Mouse (Mus musculus): ENCODE measurements around the gene Sugct. TPM values are rescaled to one million over a fixed set of nuclear protein-coding genes. Genes with fewer than 3 reads are reported as not detected.

Gene Sugct
- total and polyA plus RNA-seq, 3 experiments = 1.00 to 1.0 (median 1.0) TPM

DNA sequence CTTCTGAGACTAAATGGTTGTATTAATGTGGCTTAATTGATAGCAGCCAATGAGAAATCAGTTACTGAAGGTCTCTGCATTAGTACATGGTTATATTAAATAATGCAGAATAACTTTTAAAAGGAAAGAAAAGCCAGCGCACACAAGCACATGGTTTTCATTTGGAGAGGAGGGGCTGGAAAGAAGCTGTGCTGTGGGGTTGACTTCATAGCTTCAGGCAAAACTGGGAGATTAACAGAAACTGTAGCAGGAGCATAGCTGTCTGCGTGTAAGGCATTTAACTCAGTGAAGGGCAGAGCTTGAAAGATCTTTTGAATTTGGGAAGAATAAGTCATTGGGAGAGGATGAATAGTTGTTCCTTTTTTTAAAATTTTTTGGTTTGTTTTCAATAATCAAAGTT is 668.4 kb downstream of the Sugct start:
- 85% methylated on average over 2 of the region's 2 CpGs for WGBS
- Histone ChIP-seq H3K79me2 (replicated peaks; ENCODE audit: control insufficient read depth, insufficient read depth, low read length) (no peaks in the 10 kb centered on the region), H3K36me3 (ENCODE audit: control insufficient read depth, insufficient read depth, low read length) (no peaks in the 10 kb centered on the region), H3K27me3 (ENCODE audit: control insufficient read depth, insufficient read depth, low read length) (no peaks in the 10 kb centered on the region), H3K27ac (no peak overlapping the region), H3K4me3 (no peak overlapping the region), H3K4me1 (ENCODE audit: control insufficient read depth, insufficient read depth, low read length) (no peaks in the 10 kb centered on the region), H3K9ac (ENCODE audit: low read depth, low read length) (no peak overlapping the region)
- TF ChIP-seq CTCF (IDR thresholded peaks at IDR 0.05) (no peak), POLR2A (IDR thresholded peaks at IDR 0.05; ENCODE audit: insufficient read depth, low read depth, low read length) (no peak), EP300 (IDR thresholded peaks at IDR 0.05; ENCODE audit: insufficient read depth, low read depth, low read length) (no peak)
- DNase-seq = no peak
- intact Hi-C loops (cut with DNase I) = loop anchor here (5.0 kb wide), 1 partner anchor 250 kb away; no protein-coding TSS in a partner anchor

GRCm38 (mm10) chr13:16996464-16996863 is 698.9 kb downstream of the Sugct start:
- 84% methylated on average over 2 of the region's 2 CpGs for WGBS
- H3K27ac ChIP-seq = no peak overlapping the region

GRCm38 (mm10) chr13:16995321-16995720 is 700.0 kb downstream of the Sugct start:
- H3K4me3 ChIP-seq = no peak overlapping the region
- no peaks in the 10 kb centered on the region for H3K4me1 ChIP-seq (ENCODE audit: control insufficient read depth, insufficient read depth, low read length)
- intact Hi-C loops (cut with DNase I) = no loop called here
- no peak for DNase-seq
- H3K79me2 ChIP-seq (replicated peaks; ENCODE audit: control insufficient read depth, insufficient read depth, low read length) = no peaks in the 10 kb centered on the region
- WGBS = 76% methylated on average over 3 of the region's 3 CpGs
- H3K27ac ChIP-seq = no peak overlapping the region
- TF ChIP-seq EP300 (IDR thresholded peaks at IDR 0.05; ENCODE audit: insufficient read depth, low read depth, low read length) (no peak), POLR2A (IDR thresholded peaks at IDR 0.05; ENCODE audit: insufficient read depth, low read depth, low read length) (no peak), CTCF (IDR thresholded peaks at IDR 0.05) (no peak)
- no peak overlapping the region for H3K9ac ChIP-seq (ENCODE audit: low read depth, low read length)
- H3K27me3 ChIP-seq (ENCODE audit: control insufficient read depth, insufficient read depth, low read length) = no peaks in the 10 kb centered on the region
- H3K36me3 ChIP-seq (ENCODE audit: control insufficient read depth, insufficient read depth, low read length) = no peaks in the 10 kb centered on the region

More at GRCm38 (mm10) chr13:16996464-16996863, 698.9 kb downstream of the Sugct start:
- Histone ChIP-seq H3K4me1 (ENCODE audit: control insufficient read depth, insufficient read depth, low read length) (no peaks in the 10 kb centered on the region), H3K27me3 (ENCODE audit: control insufficient read depth, insufficient read depth, low read length) (no peaks in the 10 kb centered on the region), H3K9ac (ENCODE audit: low read depth, low read length) (no peak overlapping the region), H3K36me3 (ENCODE audit: control insufficient read depth, insufficient read depth, low read length) (no peaks in the 10 kb centered on the region), H3K79me2 (replicated peaks; ENCODE audit: control insufficient read depth, insufficient read depth, low read length) (no peaks in the 10 kb centered on the region), H3K4me3 (no peak overlapping the region)
- DNase-seq = no peak
- intact Hi-C loops (cut with DNase I) = no loop called here
- TF ChIP-seq EP300 (IDR thresholded peaks at IDR 0.05; ENCODE audit: insufficient read depth, low read depth, low read length) (no peak), POLR2A (IDR thresholded peaks at IDR 0.05; ENCODE audit: insufficient read depth, low read depth, low read length) (no peak)

DNA sequence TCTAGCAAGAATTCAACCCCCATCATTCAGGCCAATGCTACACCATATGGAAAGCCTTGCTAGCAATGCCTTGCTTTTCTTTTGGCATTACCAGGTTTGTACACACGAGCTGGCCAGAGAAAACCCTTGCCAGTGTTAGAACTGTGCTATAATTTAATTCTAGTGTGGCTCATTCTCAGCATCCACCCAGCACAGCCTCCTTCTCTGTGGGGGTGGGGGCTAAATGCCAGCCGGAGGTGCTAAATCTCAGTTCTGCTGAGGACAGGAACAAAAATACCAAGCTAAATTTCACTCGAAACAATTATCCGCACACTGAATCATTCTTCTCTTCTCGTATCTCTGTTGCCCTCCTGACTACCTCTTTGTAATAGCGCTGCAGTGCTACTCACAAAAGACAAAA is 717.6 kb downstream of the Sugct start:
- no peaks in the 10 kb centered on the region for H3K79me2 ChIP-seq (replicated peaks; ENCODE audit: control insufficient read depth, insufficient read depth, low read length)
- no peaks in the 10 kb centered on the region for H3K36me3 ChIP-seq (ENCODE audit: control insufficient read depth, insufficient read depth, low read length)
- intact Hi-C loops (cut with DNase I) = no loop called here
- TF ChIP-seq CTCF (IDR thresholded peaks at IDR 0.05) (no peak), EP300 (IDR thresholded peaks at IDR 0.05; ENCODE audit: insufficient read depth, low read depth, low read length) (no peak), POLR2A (IDR thresholded peaks at IDR 0.05; ENCODE audit: insufficient read depth, low read depth, low read length) (no peak)
- H3K4me1 ChIP-seq (ENCODE audit: control insufficient read depth, insufficient read depth, low read length) = no peaks in the 10 kb centered on the region
- WGBS = 45% methylated on average over 6 of the region's 6 CpGs
- H3K27ac ChIP-seq = no peak overlapping the region
- no peak overlapping the region for H3K9ac ChIP-seq (ENCODE audit: low read depth, low read length)
- no peaks in the 10 kb centered on the region for H3K27me3 ChIP-seq (ENCODE audit: control insufficient read depth, insufficient read depth, low read length)
- H3K4me3 ChIP-seq = no peak overlapping the region
- DNase-seq = no peak

GRCm38 (mm10) chr13:16971277-16971676 is 724.1 kb downstream of the Sugct start:
- H3K27ac ChIP-seq = no peak overlapping the region
- intact Hi-C loops (cut with DNase I) = no loop called here
- no peak for TF ChIP-seq EP300 (IDR thresholded peaks at IDR 0.05; ENCODE audit: insufficient read depth, low read depth, low read length)
- no peak for TF ChIP-seq CTCF (IDR thresholded peaks at IDR 0.05)
- no peak for TF ChIP-seq POLR2A (IDR thresholded peaks at IDR 0.05; ENCODE audit: insufficient read depth, low read depth, low read length)
- H3K9ac ChIP-seq (ENCODE audit: low read depth, low read length) = no peak overlapping the region
- no peaks in the 10 kb centered on the region for H3K79me2 ChIP-seq (replicated peaks; ENCODE audit: control insufficient read depth, insufficient read depth, low read length)
- 74% methylated on average over 2 of the region's 2 CpGs for WGBS
- H3K4me3 ChIP-seq = no peak overlapping the region
- DNase-seq = peak in 1 of 2 experiments; percentile 6
- no peaks in the 10 kb centered on the region for H3K27me3 ChIP-seq (ENCODE audit: control insufficient read depth, insufficient read depth, low read length)
- no peaks in the 10 kb centered on the region for H3K36me3 ChIP-seq (ENCODE audit: control insufficient read depth, insufficient read depth, low read length)
- no peaks in the 10 kb centered on the region for H3K4me1 ChIP-seq (ENCODE audit: control insufficient read depth, insufficient read depth, low read length)

GRCm38 (mm10) chr13:16968995-16969394 is 726.4 kb downstream of the Sugct start:
- intact Hi-C loops (cut with DNase I) = no loop called here
- Histone ChIP-seq H3K36me3 (ENCODE audit: control insufficient read depth, insufficient read depth, low read length) (no peaks in the 10 kb centered on the region), H3K9ac (ENCODE audit: low read depth, low read length) (no peak overlapping the region), H3K27ac (no peak overlapping the region), H3K79me2 (replicated peaks; ENCODE audit: control insufficient read depth, insufficient read depth, low read length) (no peaks in the 10 kb centered on the region), H3K4me1 (ENCODE audit: control insufficient read depth, insufficient read depth, low read length) (no peaks in the 10 kb centered on the region), H3K27me3 (ENCODE audit: control insufficient read depth, insufficient read depth, low read length) (no peaks in the 10 kb centered on the region), H3K4me3 (no peak overlapping the region)
- WGBS = 71% methylated on average over 5 of the region's 5 CpGs
- no peak for TF ChIP-seq POLR2A (IDR thresholded peaks at IDR 0.05; ENCODE audit: insufficient read depth, low read depth, low read length)
- TF ChIP-seq EP300 (IDR thresholded peaks at IDR 0.05; ENCODE audit: insufficient read depth, low read depth, low read length) = no peak
- TF ChIP-seq CTCF (IDR thresholded peaks at IDR 0.05) = no peak
- no peak for DNase-seq
